Mouse (Mus musculus): ENCODE measurements at regions not wholly inside any gene's neighbourhood (a gene's known extent, or its start where the extent isn't known, plus 50 kb on each side); places are given as distances from the start of the nearest gene placed in this dataset.

DNA sequence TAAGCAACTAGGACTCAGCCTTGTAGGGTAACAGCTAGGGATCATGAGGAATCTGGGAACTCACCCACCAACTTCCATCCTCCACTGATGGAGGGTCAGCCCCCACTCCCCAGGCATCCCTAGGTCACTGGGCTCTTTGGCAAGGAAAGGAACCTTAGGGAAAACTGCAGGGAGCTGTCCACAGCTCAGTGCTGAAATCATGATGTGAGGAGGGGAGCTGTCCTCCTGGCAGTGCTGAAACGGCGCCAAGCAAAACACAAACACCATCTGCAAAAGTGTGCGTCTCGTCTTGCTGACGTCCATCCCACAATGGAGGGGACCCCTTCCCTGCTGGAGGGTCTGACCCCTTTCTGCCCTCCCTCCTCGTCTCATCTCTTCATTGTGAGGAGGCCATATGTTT lies 68.6 kb upstream of the Rph3a start:
- peak; percentile 6 for DNase-seq (ENCODE audit: extremely low read depth, low read depth, low spot score)

GRCm38 (mm10) chr5:121076741-121077140 lies 66.8 kb upstream of the Rph3a start:
- Histone ChIP-seq H3K27ac (replicated peaks; ENCODE audit: insufficient read depth, low read depth, low read length) (no peak overlapping the region), H3K27me3 (ENCODE audit: control insufficient read depth, insufficient read depth, low read length) (no peaks in the 10 kb centered on the region), H3K79me2 (ENCODE audit: control insufficient read depth, insufficient read depth, low read length) (no peaks in the 10 kb centered on the region), H3K9ac (ENCODE audit: low read depth, low read length) (no peak overlapping the region), H3K4me1 (ENCODE audit: control insufficient read depth, insufficient read depth, low read length) (no peaks in the 10 kb centered on the region), H3K4me3 (ENCODE audit: insufficient read depth, low read depth, low read length) (no peak overlapping the region), H3K36me3 (ENCODE audit: control insufficient read depth, insufficient read depth, low read length) (no peaks in the 10 kb centered on the region)
- WGBS = 85% methylated on average over 7 of the region's 7 CpGs
- no peak for TF ChIP-seq CTCF (IDR thresholded peaks at IDR 0.05; ENCODE audit: low read depth, low read length)
- no peak for TF ChIP-seq POLR2A (IDR thresholded peaks at IDR 0.05; ENCODE audit: extremely low read depth, insufficient read depth, low read length)
- DNase-seq (ENCODE audit: extremely low read depth, low read depth, low spot score) = no peak

More for the DNA sequence above, 68.6 kb upstream of the Rph3a start:
- TF ChIP-seq POLR2A (IDR thresholded peaks at IDR 0.05; ENCODE audit: extremely low read depth, insufficient read depth, low read length) (no peak), CTCF (IDR thresholded peaks at IDR 0.05; ENCODE audit: low read depth, low read length) (no peak)
- WGBS = 24% methylated on average over 6 of the region's 6 CpGs
- Histone ChIP-seq H3K79me2 (ENCODE audit: control insufficient read depth, insufficient read depth, low read length) (no peaks in the 10 kb centered on the region), H3K4me3 (ENCODE audit: insufficient read depth, low read depth, low read length) (no peak overlapping the region), H3K9ac (ENCODE audit: low read depth, low read length) (no peak overlapping the region), H3K27ac (replicated peaks; ENCODE audit: insufficient read depth, low read depth, low read length) (no peak overlapping the region), H3K4me1 (ENCODE audit: control insufficient read depth, insufficient read depth, low read length) (no peaks in the 10 kb centered on the region), H3K27me3 (ENCODE audit: control insufficient read depth, insufficient read depth, low read length) (no peaks in the 10 kb centered on the region), H3K36me3 (ENCODE audit: control insufficient read depth, insufficient read depth, low read length) (no peaks in the 10 kb centered on the region)

- WGBS = 8% methylated on average over 11 of the region's 11 CpGs
- TF ChIP-seq CTCF (IDR thresholded peaks at IDR 0.05; ENCODE audit: low read depth, low read length) (no peak), POLR2A (IDR thresholded peaks at IDR 0.05; ENCODE audit: extremely low read depth, insufficient read depth, low read length) (no peak)
- no peaks in the 10 kb centered on the region for H3K36me3 ChIP-seq (ENCODE audit: control insufficient read depth, insufficient read depth, low read length)
- DNase-seq (ENCODE audit: extremely low read depth, low read depth, low spot score) = no peak
- no peak overlapping the region for H3K4me3 ChIP-seq (ENCODE audit: insufficient read depth, low read depth, low read length)
- no peaks in the 10 kb centered on the region for H3K4me1 ChIP-seq (ENCODE audit: control insufficient read depth, insufficient read depth, low read length)
- no peaks in the 10 kb centered on the region for H3K79me2 ChIP-seq (ENCODE audit: control insufficient read depth, insufficient read depth, low read length)
- H3K27me3 ChIP-seq (ENCODE audit: control insufficient read depth, insufficient read depth, low read length) = peaks cover 5% of the 10 kb centered on the region; the same call in 1 of the 2 replicates
- H3K27ac ChIP-seq (replicated peaks; ENCODE audit: insufficient read depth, low read depth, low read length) = no peak overlapping the region
- no peak overlapping the region for H3K9ac ChIP-seq (ENCODE audit: low read depth, low read length)
Observed at GRCm38 (mm10) chr5:121068821-121069220, 58.9 kb upstream of the Rph3a start.

DNA sequence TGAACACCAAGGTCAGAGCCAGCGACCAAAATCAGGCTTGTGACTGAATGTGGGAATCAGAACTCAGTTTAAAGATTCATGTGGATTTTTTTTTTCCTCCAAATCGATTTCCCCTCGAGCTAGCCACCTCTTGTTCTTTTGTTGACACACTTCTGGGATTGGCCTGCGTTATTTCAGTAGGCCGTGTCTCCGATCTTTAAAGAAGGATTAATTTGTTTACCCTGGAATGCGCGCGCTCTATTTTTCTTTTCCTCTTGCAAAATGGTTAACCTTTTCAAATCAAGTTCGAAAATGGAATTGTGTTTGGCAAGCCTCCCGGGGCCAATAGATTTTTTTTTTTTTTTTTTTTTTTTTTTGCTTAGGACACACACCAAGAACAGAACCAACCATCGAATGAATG lies 54.8 kb upstream of the Rph3a start:
- DNase-seq (ENCODE audit: extremely low read depth, low read depth, low spot score) = peak; percentile 73
- WGBS = 27% methylated on average over 12 of the region's 12 CpGs
- H3K9ac ChIP-seq (ENCODE audit: low read depth, low read length) = no peak overlapping the region
- H3K27ac ChIP-seq (replicated peaks; ENCODE audit: insufficient read depth, low read depth, low read length) = no peak overlapping the region
- H3K27me3 ChIP-seq (ENCODE audit: control insufficient read depth, insufficient read depth, low read length) = peaks cover 10% of the 10 kb centered on the region
- TF ChIP-seq CTCF (IDR thresholded peaks at IDR 0.05; ENCODE audit: low read depth, low read length) = no peak
- TF ChIP-seq POLR2A (IDR thresholded peaks at IDR 0.05; ENCODE audit: extremely low read depth, insufficient read depth, low read length) = no peak
- H3K79me2 ChIP-seq (ENCODE audit: control insufficient read depth, insufficient read depth, low read length) = no peaks in the 10 kb centered on the region
- no peaks in the 10 kb centered on the region for H3K4me1 ChIP-seq (ENCODE audit: control insufficient read depth, insufficient read depth, low read length)
- H3K4me3 ChIP-seq (ENCODE audit: insufficient read depth, low read depth, low read length) = no peak overlapping the region
- H3K36me3 ChIP-seq (ENCODE audit: control insufficient read depth, insufficient read depth, low read length) = no peaks in the 10 kb centered on the region

DNA sequence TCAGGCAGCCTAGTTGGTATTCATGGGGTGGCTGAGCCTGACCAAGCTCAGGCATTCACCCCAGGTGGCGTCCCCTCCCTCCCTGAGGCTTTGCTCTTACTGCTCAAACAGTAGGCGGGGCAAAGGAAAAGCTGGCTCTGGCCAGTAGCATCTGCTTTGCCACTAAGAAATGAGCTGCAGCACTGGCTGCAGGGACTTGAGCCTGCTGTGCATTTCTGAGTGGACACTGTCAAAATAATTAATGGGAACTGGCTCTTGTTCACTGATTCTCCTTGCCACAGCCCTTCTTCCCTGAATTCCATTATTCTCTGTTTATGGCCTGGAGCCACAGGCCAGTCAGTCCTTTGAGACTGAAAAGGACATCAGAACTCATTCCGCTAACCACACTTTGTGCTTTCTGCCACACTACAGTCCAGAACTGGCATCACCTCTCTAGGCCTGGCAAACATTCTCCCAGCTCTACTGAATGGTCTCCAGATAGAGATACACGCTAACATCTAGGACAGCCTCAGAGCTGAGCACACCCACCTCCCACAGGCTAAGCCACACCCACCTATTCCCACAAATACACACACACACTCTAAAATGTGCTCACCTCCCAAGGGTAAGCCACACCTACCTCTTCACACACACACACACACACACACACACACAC lies 53.2 kb upstream of the Rph3a start:
- WGBS = 46% methylated on average over 4 of the region's 4 CpGs
- H3K4me1 ChIP-seq (ENCODE audit: control insufficient read depth, insufficient read depth, low read length) = no peaks in the 10 kb centered on the region

DNA sequence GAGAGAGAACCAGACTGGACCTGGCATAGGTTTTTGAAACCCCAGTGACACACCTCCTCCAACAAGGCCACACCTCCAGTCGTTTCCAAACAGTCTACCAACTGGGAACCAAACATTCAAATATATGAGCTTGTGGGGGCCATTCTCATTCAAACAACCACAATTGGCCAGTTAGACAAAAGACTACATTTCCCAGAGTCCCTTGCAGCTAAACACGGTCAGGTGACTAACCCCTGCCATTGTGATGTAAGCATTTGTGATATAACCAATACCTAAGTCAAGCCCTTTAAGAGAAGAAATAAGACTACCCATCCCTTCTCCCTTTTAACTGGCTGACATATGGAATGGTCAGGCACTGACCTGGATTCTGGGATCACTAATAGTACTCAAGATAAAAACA lies 51.8 kb upstream of the Rph3a start:
- 66% methylated on average over 2 of the region's 2 CpGs for WGBS
- H3K9ac ChIP-seq (ENCODE audit: low read depth, low read length) = no peak overlapping the region

More for the DNA sequence above, 53.2 kb upstream of the Rph3a start:
- TF ChIP-seq POLR2A (IDR thresholded peaks at IDR 0.05; ENCODE audit: extremely low read depth, insufficient read depth, low read length) (no peak), CTCF (IDR thresholded peaks at IDR 0.05; ENCODE audit: low read depth, low read length) (no peak)
- H3K4me3 ChIP-seq (ENCODE audit: insufficient read depth, low read depth, low read length) = no peak overlapping the region
- H3K36me3 ChIP-seq (ENCODE audit: control insufficient read depth, insufficient read depth, low read length) = no peaks in the 10 kb centered on the region
- H3K27ac ChIP-seq (replicated peaks; ENCODE audit: insufficient read depth, low read depth, low read length) = no peak overlapping the region
- peaks cover 7% of the 10 kb centered on the region for H3K27me3 ChIP-seq (ENCODE audit: control insufficient read depth, insufficient read depth, low read length)
- no peak for DNase-seq (ENCODE audit: extremely low read depth, low read depth, low spot score)
- H3K79me2 ChIP-seq (ENCODE audit: control insufficient read depth, insufficient read depth, low read length) = no peaks in the 10 kb centered on the region
- H3K9ac ChIP-seq (ENCODE audit: low read depth, low read length) = no peak overlapping the region

More for the DNA sequence above, 51.8 kb upstream of the Rph3a start:
- DNase-seq (ENCODE audit: extremely low read depth, low read depth, low spot score) = no peak
- Histone ChIP-seq H3K79me2 (ENCODE audit: control insufficient read depth, insufficient read depth, low read length) (no peaks in the 10 kb centered on the region), H3K4me1 (ENCODE audit: control insufficient read depth, insufficient read depth, low read length) (no peaks in the 10 kb centered on the region), H3K27me3 (ENCODE audit: control insufficient read depth, insufficient read depth, low read length) (peaks cover 7% of the 10 kb centered on the region), H3K36me3 (ENCODE audit: control insufficient read depth, insufficient read depth, low read length) (no peaks in the 10 kb centered on the region), H3K27ac (replicated peaks; ENCODE audit: insufficient read depth, low read depth, low read length) (no peak overlapping the region), H3K4me3 (ENCODE audit: insufficient read depth, low read depth, low read length) (no peak overlapping the region)
- TF ChIP-seq POLR2A (IDR thresholded peaks at IDR 0.05; ENCODE audit: extremely low read depth, insufficient read depth, low read length) (no peak), CTCF (IDR thresholded peaks at IDR 0.05; ENCODE audit: low read depth, low read length) (no peak)
